Mouse (Mus musculus) stomach, embryonic 15.5 days (tissue): ENCODE data around the gene Nectin1. TPM values are rescaled to one million over a fixed set of nuclear protein-coding genes. Genes with fewer than 3 reads are reported as not detected.

ENCODE experiments used
- ATAC-seq: fragments of 200-750 bp; cut with Nextera tagmentation; 2 replicates; pipeline ENCODE4 v1.8.0; 2017; ENCODE audit warnings: low read depth, moderate number of reproducible peaks, moderate TSS enrichment; ENCODE audit not compliant: insufficient read depth, low FRiP score
- H3K27ac ChIP-seq: fragments of 300-500 bp; sonication (generic); 2 replicates; pipeline ENCODE4 v1.5.1; 2015; ENCODE audit warnings: mild to moderate bottlenecking, inconsistent platforms
- H3K27me3 ChIP-seq: fragments of 300-500 bp; sonication (generic); replicated peaks from 2 replicates; pipeline ENCODE4 v1.6.1; 2015; ENCODE audit warnings: inconsistent platforms
- H3K36me3 ChIP-seq: fragments of 300-500 bp; sonication (generic); 2 replicates; pipeline ENCODE4 v1.6.1; 2015; ENCODE audit warnings: inconsistent platforms
- H3K4me1 ChIP-seq: fragments of 300-500 bp; sonication (generic); 2 replicates; pipeline ENCODE4 v1.6.1; 2015; ENCODE audit warnings: inconsistent platforms
- H3K4me2 ChIP-seq: fragments of 300-500 bp; sonication (generic); 2 replicates; pipeline ENCODE4 v1.6.1; 2015; ENCODE audit warnings: mild to moderate bottlenecking, inconsistent platforms
- H3K4me3 ChIP-seq: fragments of 300-500 bp; sonication (generic); replicated peaks from 2 replicates; pipeline ENCODE4 v1.5.1; 2015; ENCODE audit warnings: inconsistent platforms
- H3K9ac ChIP-seq: fragments of 300-500 bp; sonication (generic); 2 replicates; pipeline ENCODE4 v1.6.1; 2015; ENCODE audit warnings: inconsistent platforms
- H3K9me3 ChIP-seq: fragments of 300-500 bp; sonication (generic); 2 replicates; pipeline ENCODE4 v1.6.1; 2016; ENCODE audit warnings: inconsistent platforms
- WGBS: fragments of 180-500 bp; shearing (Covaris S2); methylation state at CpG from one replicate; pipeline ENCODE4 v1.1.7; 2015; 5-methylcytosine and 5-hydroxymethylcytosine counted together
- polyA plus RNA-seq: library from polyadenylated mRNA; unstranded; fragments of >200 nt; fragmentation: Nextera tagmentation; extraction: Ambion mirVana; gene quantifications from 2 replicates; pipeline ENCODE4 v1.2.1, GENCODE M21; 2015

The Nectin1 gene
- polyA plus RNA-seq, 1 experiment from 2014 or later: 9.3 TPM

- Histone ChIP-seq H3K4me3 (no peak overlapping the region), H3K9ac (no peak overlapping the region), H3K36me3 (no peaks in the 10 kb centered on the region), H3K4me2 (no peak overlapping the region), H3K27me3 (0 out of 2 replicates have a peak, but pooled peaks cover 1% of the 10 kb centered on the region), H3K4me1 (0 out of 2 replicates have a peak, but pooled peaks cover 3% of the 10 kb centered on the region), H3K9me3 (no peaks in the 10 kb centered on the region), H3K27ac (no peak overlapping the region)
- ATAC-seq: no peak
- 82% methylated on average over 7 of the region's 7 CpGs for WGBS
Measured at GRCm38 (mm10) chr9:43855887-43856286, 112.1 kb downstream of the Nectin1 start.
